Mouse (Mus musculus): ENCODE results near the gene 4933430I17Rik. TPM values are rescaled to one million over a fixed set of nuclear protein-coding genes. Genes with fewer than 3 reads are reported as not detected.
"Not testable (repeated sequence)": the region's sequence is repeated elsewhere in the genome, so short reads cannot be mapped to it uniquely, and the experiment has no call there.

Gene 4933430I17Rik
- 0.31 and 0.43 TPM in 2 replicates for polyA plus RNA-seq (2016; fragmentation: Nextera tagmentation; extraction: Ambion mirVana)

DNA sequence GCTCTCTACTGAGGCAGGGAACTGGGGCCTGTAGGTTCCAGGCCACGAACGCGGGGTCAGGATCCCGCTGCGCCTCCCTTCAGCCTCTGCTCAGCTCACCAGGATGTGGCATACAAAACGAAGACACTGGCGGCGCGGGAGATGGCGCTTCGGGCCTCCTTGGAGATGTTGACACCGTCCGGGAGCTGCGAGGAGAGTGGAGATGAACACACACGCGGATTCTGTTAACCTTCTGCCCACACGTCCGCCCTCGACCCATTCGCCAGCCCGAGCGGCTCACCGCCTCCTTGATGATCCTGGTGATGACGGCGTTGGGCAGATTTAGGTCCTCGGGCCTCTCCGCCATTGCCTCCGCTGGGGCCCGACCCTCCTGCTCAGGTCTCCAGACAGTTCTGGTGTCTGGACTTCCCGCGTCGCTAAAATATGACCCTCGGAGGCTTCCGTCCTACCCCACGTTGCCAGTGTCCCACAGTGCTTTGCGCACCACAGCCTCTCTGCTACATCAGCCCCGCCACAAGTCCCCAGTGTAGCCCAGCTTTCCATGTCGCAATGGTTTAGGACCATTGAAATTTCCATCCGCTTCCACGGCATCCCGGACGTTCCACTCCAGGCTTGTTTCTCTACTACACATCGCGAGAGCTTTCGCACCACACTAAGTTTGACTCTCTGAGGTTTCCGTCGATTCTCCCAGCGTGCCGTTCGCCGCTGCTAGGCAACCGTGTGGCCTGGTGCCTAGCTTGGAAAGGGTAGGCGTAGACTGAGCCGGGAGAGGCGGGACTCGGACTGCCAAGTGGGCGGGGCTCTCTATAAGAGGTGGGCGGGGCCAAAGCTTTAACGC is at the start of gene 4933430I17Rik, which contains the start of gene Pole3:
TSS of gene 4933430I17Rik (plus strand) at position 719 of the 838 bp plus-strand sequence.
TSS of gene Pole3 (minus strand) at position 418 of the 838 bp plus-strand sequence.
- ATAC-seq (ENCODE audit: insufficient number of reproducible peaks, low FRiP score): peak; percentile 98
- Histone ChIP-seq H3K9ac (peak within 1 kb of the TSS; percentile 82), H3K27me3 (replicated peaks) (no peaks in the 10 kb centered on the region), H3K4me1 (replicated peaks) (peaks cover 9% of the 10 kb centered on the region), H3K4me3 (peak within 1 kb of the TSS; percentile 74), H3K4me2 (peak within 1 kb of the TSS; percentile 90), H3K36me3 (peaks cover 18% of the 10 kb centered on the region), H3K27ac (ENCODE audit: poor library complexity, severe bottlenecking) (peak within 1 kb of the TSS; percentile 76), H3K9me3 (replicated peaks) (no peaks in the 10 kb centered on the region)
- under 1% methylated on average over 59 of the region's 59 CpGs for WGBS

- 76% methylated on average over 6 of the region's 6 CpGs for WGBS
- H3K27me3 ChIP-seq (replicated peaks): peaks cover 25% of the 10 kb centered on the region
- no peaks in the 10 kb centered on the region for H3K9me3 ChIP-seq (replicated peaks)
- H3K36me3 ChIP-seq: no peaks in the 10 kb centered on the region
- H3K27ac ChIP-seq (ENCODE audit: poor library complexity, severe bottlenecking): no peak overlapping the region
- H3K4me3 ChIP-seq: no peak overlapping the region
- no peak for ATAC-seq (ENCODE audit: insufficient number of reproducible peaks, low FRiP score)
- H3K9ac ChIP-seq: no peak overlapping the region
- H3K4me1 ChIP-seq (replicated peaks): peaks cover 9% of the 10 kb centered on the region
- no peak overlapping the region for H3K4me2 ChIP-seq
These were observed 49.4 kb upstream of the 4933430I17Rik start for GRCm38 (mm10) chr4:62475793-62476192.

DNA sequence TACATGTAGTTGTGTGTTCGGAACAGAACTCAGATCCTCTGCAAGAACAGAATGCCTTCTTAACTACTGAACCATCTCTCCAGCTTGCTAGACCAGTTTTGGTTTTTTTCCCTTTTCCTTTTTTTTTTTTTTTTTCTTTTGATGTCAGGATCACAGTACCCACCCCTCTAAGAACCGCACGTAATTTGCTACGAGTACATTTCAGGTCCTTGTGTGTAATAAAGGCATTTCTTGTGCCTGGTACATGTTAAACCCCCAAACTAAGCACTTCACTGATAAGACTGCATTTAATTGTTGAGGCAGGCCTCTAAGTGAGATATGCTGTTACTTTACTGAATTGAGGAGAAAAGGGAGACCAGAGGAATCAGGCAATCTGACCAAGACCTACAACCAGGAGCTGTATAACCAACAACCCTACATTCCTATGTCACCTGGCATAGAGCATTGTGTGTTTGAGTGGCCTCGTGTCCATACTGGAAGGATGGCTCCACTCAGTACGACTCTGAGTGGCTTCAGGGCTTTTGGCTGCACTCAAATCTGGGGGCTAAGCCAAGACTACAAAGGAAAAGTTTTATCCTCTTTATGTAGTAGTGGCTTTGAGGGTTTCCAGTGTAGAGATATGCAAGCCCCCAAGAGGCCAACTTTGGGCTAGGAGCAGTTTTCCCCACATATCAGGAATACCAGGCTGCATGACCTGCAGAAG is 47.5 kb upstream of the 4933430I17Rik start:
- H3K9me3 ChIP-seq (replicated peaks): no peaks in the 10 kb centered on the region
- H3K4me2 ChIP-seq: no peak overlapping the region
- ATAC-seq (ENCODE audit: insufficient number of reproducible peaks, low FRiP score): no peak
- H3K27ac ChIP-seq (ENCODE audit: poor library complexity, severe bottlenecking): no peak overlapping the region
- H3K27me3 ChIP-seq (replicated peaks): peaks cover 37% of the 10 kb centered on the region
- no peak overlapping the region for H3K9ac ChIP-seq
- WGBS: 74% methylated on average over 6 of the region's 6 CpGs
- H3K4me1 ChIP-seq (replicated peaks): peaks cover 9% of the 10 kb centered on the region
- no peaks in the 10 kb centered on the region for H3K36me3 ChIP-seq
- no peak overlapping the region for H3K4me3 ChIP-seq

DNA sequence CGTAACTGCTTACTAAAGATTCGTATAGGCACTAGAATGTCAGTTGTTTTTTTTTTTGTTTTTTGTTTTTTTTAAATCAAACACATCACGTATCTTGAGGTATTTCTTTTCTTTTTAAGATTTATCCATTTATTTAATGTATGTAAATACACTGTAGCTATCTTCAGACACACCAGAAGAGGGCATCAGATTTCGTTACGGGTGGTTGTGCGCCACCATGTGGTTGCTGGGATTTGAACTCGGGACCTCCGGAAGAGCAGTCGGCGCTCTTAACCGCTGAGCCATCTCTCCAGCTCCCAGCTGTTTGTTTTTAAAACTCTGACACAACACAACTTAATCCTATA is 45.6 kb upstream of the 4933430I17Rik start:
- not testable (repeated sequence) for H3K9me3 ChIP-seq (replicated peaks); H3K4me1 ChIP-seq (replicated peaks); H3K36me3 ChIP-seq; H3K27ac ChIP-seq (ENCODE audit: poor library complexity, severe bottlenecking); ATAC-seq (ENCODE audit: insufficient number of reproducible peaks, low FRiP score)
- 16% methylated on average over 11 of the region's 11 CpGs for WGBS
- 0 out of 2 replicates have a peak overlapping the region, but pooled peaks have one; percentile 39 for H3K9ac ChIP-seq
- peak overlapping the region; percentile 55 for H3K4me3 ChIP-seq
- peak overlapping the region; percentile 94 for H3K4me2 ChIP-seq
- H3K27me3 ChIP-seq (replicated peaks): peaks cover 37% of the 10 kb centered on the region

GRCm38 (mm10) chr4:62479937-62480708 is 45.0 kb upstream of the 4933430I17Rik start, which contains the start of gene Bspry:
Bspry (plus strand) TSS chr4:62480053.
- Histone ChIP-seq H3K27ac (ENCODE audit: poor library complexity, severe bottlenecking) (no peak within 1 kb of the TSS), H3K4me3 (peak within 1 kb of the TSS; percentile 55), H3K9me3 (replicated peaks) (no peaks in the 10 kb centered on the region), H3K4me2 (peak within 1 kb of the TSS; percentile 94), H3K27me3 (replicated peaks) (peaks cover 37% of the 10 kb centered on the region), H3K9ac (peak within 1 kb of the TSS; percentile 39; the same call in 1 of the 2 replicates), H3K4me1 (replicated peaks) (peaks cover 9% of the 10 kb centered on the region), H3K36me3 (no peaks in the 10 kb centered on the region)
- ATAC-seq (ENCODE audit: insufficient number of reproducible peaks, low FRiP score): peak; percentile 78
- 3% methylated on average over 70 of the region's 71 CpGs for WGBS

DNA sequence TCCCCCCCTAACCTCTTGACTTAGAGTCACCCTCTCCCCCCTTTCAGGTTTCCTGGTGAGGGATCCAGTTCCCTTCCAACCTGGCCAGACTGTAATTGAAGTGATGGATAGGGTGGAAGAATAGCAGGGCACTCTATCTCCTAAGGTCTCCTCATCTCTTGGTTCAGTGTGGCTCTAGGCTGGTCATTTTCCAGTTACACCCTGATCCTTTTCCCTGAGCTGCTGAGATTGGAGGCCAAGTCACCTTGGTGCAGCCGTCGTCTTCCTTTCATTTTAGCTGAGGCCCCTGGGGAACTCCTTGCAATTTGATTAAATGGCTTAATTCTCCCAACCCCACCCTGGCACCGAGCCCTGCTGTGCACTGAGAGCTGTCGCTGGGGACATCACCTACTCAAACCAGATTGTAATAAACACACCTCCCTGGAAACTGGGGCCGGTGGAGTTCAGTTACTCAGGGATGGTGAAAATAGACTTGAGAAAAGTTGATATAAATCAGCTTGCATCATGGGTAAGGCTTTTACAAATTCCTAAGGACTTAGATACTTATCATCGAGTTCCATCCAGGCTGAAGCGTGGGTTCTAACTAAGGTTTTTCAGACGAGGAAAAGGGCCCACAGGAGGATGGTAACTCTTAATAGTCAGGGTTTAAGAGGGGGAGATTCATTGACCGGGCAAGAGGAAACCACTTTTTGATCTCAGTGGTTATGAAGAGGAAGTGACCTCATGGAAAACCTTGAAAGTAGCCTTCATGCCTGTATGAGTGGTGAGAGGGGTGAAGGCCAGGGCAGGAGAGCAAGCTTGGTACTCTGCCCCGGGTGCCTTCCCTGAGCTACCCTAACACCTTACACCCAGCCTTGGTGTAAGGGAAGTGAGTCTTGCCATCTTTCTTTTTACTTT is 44.2 kb upstream of the 4933430I17Rik start:
- H3K9ac ChIP-seq: no peak overlapping the region
- peaks cover 37% of the 10 kb centered on the region for H3K27me3 ChIP-seq (replicated peaks)
- 47% methylated on average over 10 of the region's 10 CpGs for WGBS
- ATAC-seq (ENCODE audit: insufficient number of reproducible peaks, low FRiP score): no peak; the same call in 1 of the 2 replicates
- H3K27ac ChIP-seq (ENCODE audit: poor library complexity, severe bottlenecking): no peak overlapping the region
- H3K9me3 ChIP-seq (replicated peaks): no peaks in the 10 kb centered on the region
- H3K4me3 ChIP-seq: no peak overlapping the region
- H3K36me3 ChIP-seq: no peaks in the 10 kb centered on the region
- H3K4me2 ChIP-seq: peak overlapping the region; percentile 94; the same call in 1 of the 2 replicates
- H3K4me1 ChIP-seq (replicated peaks): peaks cover 9% of the 10 kb centered on the region

GRCm38 (mm10) chr4:62484928-62485327 is 40.2 kb upstream of the 4933430I17Rik start:
- no peak overlapping the region for H3K4me3 ChIP-seq
- no peaks in the 10 kb centered on the region for H3K36me3 ChIP-seq
- no peak overlapping the region for H3K9ac ChIP-seq
- no peaks in the 10 kb centered on the region for H3K9me3 ChIP-seq (replicated peaks)
- ATAC-seq (ENCODE audit: insufficient number of reproducible peaks, low FRiP score): no peak
- WGBS: 73% methylated on average over 3 of the region's 3 CpGs
- peaks cover 1% of the 10 kb centered on the region; the same call in 1 of the 2 replicates for H3K4me1 ChIP-seq (replicated peaks)
- H3K4me2 ChIP-seq: no peak overlapping the region
- H3K27ac ChIP-seq (ENCODE audit: poor library complexity, severe bottlenecking): no peak overlapping the region
- H3K27me3 ChIP-seq (replicated peaks): peaks cover 19% of the 10 kb centered on the region; the same call in 1 of the 2 replicates

DNA sequence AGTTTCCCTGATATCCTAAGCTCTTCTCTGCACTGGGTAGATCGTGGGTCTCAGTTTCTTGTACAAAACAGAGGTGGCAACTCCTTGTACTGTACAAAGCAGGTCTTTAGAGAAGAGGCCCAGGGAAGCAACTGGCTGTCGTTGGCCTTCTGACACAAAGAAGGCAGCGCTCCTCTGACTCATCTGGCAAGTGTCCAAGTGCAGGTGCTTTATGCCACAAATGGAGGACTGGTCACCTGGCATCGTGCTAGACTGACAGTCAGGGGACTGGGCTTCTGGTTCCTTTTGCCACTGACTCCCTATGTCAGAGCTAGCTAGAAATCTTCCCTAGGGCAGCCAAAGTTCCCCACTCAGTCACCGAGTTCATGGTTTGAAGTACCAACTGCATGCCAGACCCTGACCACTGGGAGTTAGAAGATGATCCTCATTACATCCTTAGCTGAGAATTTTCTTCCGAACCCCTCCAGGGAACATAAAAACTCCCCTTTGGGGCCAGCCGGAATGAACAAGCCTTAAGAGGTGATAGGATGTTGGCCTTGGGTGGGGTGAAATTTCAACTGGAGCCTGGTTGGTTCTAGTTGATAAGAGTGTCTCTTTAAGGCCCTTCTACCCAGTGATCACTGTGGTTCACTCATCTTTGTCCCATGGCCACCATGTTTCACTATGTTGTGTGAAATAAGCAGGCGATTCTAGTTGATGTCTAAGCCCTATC is 39.6 kb upstream of the 4933430I17Rik start:
- Histone ChIP-seq H3K4me3 (no peak overlapping the region), H3K4me2 (no peak overlapping the region), H3K9ac (no peak overlapping the region), H3K4me1 (replicated peaks) (no peaks in the 10 kb centered on the region), H3K9me3 (replicated peaks) (no peaks in the 10 kb centered on the region), H3K27me3 (replicated peaks) (peaks cover 13% of the 10 kb centered on the region; the same call in 1 of the 2 replicates), H3K27ac (ENCODE audit: poor library complexity, severe bottlenecking) (no peak overlapping the region), H3K36me3 (no peaks in the 10 kb centered on the region)
- no peak for ATAC-seq (ENCODE audit: insufficient number of reproducible peaks, low FRiP score)
- 81% methylated on average over 8 of the region's 8 CpGs for WGBS

- Histone ChIP-seq H3K27ac (ENCODE audit: poor library complexity, severe bottlenecking) (no peak overlapping the region), H3K4me2 (no peak overlapping the region), H3K9me3 (replicated peaks) (no peaks in the 10 kb centered on the region), H3K9ac (no peak overlapping the region), H3K4me3 (no peak overlapping the region), H3K4me1 (replicated peaks) (no peaks in the 10 kb centered on the region), H3K27me3 (replicated peaks) (peaks cover 11% of the 10 kb centered on the region; the same call in 1 of the 2 replicates), H3K36me3 (no peaks in the 10 kb centered on the region)
- WGBS: 90% methylated on average over 15 of the region's 15 CpGs
- no peak for ATAC-seq (ENCODE audit: insufficient number of reproducible peaks, low FRiP score)
These were observed 38.9 kb upstream of the 4933430I17Rik start for GRCm38 (mm10) chr4:62486162-62486696.

Data from heart, embryonic 12.5 days (tissue).